Mouse (Mus musculus): ENCODE data around the gene Myrip. TPM values are rescaled to one million over a fixed set of nuclear protein-coding genes. Genes with fewer than 3 reads are reported as not detected.

Myrip gene
- polyA plus RNA-seq, 1 experiment from 2014 or later: 0.30 TPM

GRCm38 (mm10) chr9:120290375-120290774 lies 10.9 kb upstream of the Myrip start:
- Histone ChIP-seq H3K9ac (ENCODE audit: low read length) (no peak overlapping the region), H3K4me3 (replicated peaks; ENCODE audit: low read length) (no peak overlapping the region), H3K4me2 (ENCODE audit: low read depth, low read length) (no peak overlapping the region), H3K9me3 (replicated peaks; ENCODE audit: control insufficient read depth, low read length) (no peaks in the 10 kb centered on the region), H3K36me3 (ENCODE audit: control insufficient read depth, insufficient read depth, low read length) (no peaks in the 10 kb centered on the region), H3K27me3 (ENCODE audit: control insufficient read depth, insufficient read depth, low read length) (no peaks in the 10 kb centered on the region), H3K4me1 (ENCODE audit: control insufficient read depth, insufficient read depth, low read length) (no peaks in the 10 kb centered on the region), H3K27ac (ENCODE audit: low read length) (no peak overlapping the region)
- WGBS: 84% methylated on average over 2 of the region's 2 CpGs
- ATAC-seq (ENCODE audit: insufficient read depth, low FRiP score): no peak

- Histone ChIP-seq H3K4me3 (replicated peaks; ENCODE audit: low read length) (no peak overlapping the region), H3K36me3 (ENCODE audit: control insufficient read depth, insufficient read depth, low read length) (no peaks in the 10 kb centered on the region), H3K4me1 (ENCODE audit: control insufficient read depth, insufficient read depth, low read length) (no peaks in the 10 kb centered on the region), H3K4me2 (ENCODE audit: low read depth, low read length) (no peak overlapping the region), H3K9me3 (replicated peaks; ENCODE audit: control insufficient read depth, low read length) (no peaks in the 10 kb centered on the region), H3K27me3 (ENCODE audit: control insufficient read depth, insufficient read depth, low read length) (no peaks in the 10 kb centered on the region), H3K27ac (ENCODE audit: low read length) (no peak overlapping the region), H3K9ac (ENCODE audit: low read length) (no peak overlapping the region)
- ATAC-seq (ENCODE audit: insufficient read depth, low FRiP score): no peak
- 64% methylated on average over 5 of the region's 5 CpGs for WGBS
These were observed 8.8 kb upstream of the Myrip start for GRCm38 (mm10) chr9:120292488-120292887.

- Histone ChIP-seq H3K4me3 (replicated peaks; ENCODE audit: low read length) (no peak overlapping the region), H3K27me3 (ENCODE audit: control insufficient read depth, insufficient read depth, low read length) (no peaks in the 10 kb centered on the region), H3K36me3 (ENCODE audit: control insufficient read depth, insufficient read depth, low read length) (no peaks in the 10 kb centered on the region), H3K9me3 (replicated peaks; ENCODE audit: control insufficient read depth, low read length) (no peaks in the 10 kb centered on the region), H3K4me1 (ENCODE audit: control insufficient read depth, insufficient read depth, low read length) (no peaks in the 10 kb centered on the region), H3K9ac (ENCODE audit: low read length) (no peak overlapping the region), H3K27ac (ENCODE audit: low read length) (no peak overlapping the region), H3K4me2 (ENCODE audit: low read depth, low read length) (no peak overlapping the region)
- WGBS: 79% methylated on average over 5 of the region's 5 CpGs
- no peak for ATAC-seq (ENCODE audit: insufficient read depth, low FRiP score)
These were observed 5.8 kb upstream of the Myrip start for GRCm38 (mm10) chr9:120295527-120295926.

- H3K36me3 ChIP-seq (ENCODE audit: control insufficient read depth, insufficient read depth, low read length): no peaks in the 10 kb centered on the region
- no peak overlapping the region for H3K4me2 ChIP-seq (ENCODE audit: low read depth, low read length)
- 88% methylated on average over 1 of the region's 1 CpGs for WGBS
- no peak overlapping the region for H3K9ac ChIP-seq (ENCODE audit: low read length)
- H3K27ac ChIP-seq (ENCODE audit: low read length): no peak overlapping the region
- H3K4me3 ChIP-seq (replicated peaks; ENCODE audit: low read length): no peak overlapping the region
- no peaks in the 10 kb centered on the region for H3K9me3 ChIP-seq (replicated peaks; ENCODE audit: control insufficient read depth, low read length)
- ATAC-seq (ENCODE audit: insufficient read depth, low FRiP score): no peak
- no peaks in the 10 kb centered on the region for H3K4me1 ChIP-seq (ENCODE audit: control insufficient read depth, insufficient read depth, low read length)
- no peaks in the 10 kb centered on the region for H3K27me3 ChIP-seq (ENCODE audit: control insufficient read depth, insufficient read depth, low read length)
These were observed 4.4 kb upstream of the Myrip start for GRCm38 (mm10) chr9:120296938-120297337.

- no peak overlapping the region for H3K4me3 ChIP-seq (replicated peaks; ENCODE audit: low read length)
- ATAC-seq (ENCODE audit: insufficient read depth, low FRiP score): no peak
- H3K4me2 ChIP-seq (ENCODE audit: low read depth, low read length): no peak overlapping the region
- H3K36me3 ChIP-seq (ENCODE audit: control insufficient read depth, insufficient read depth, low read length): no peaks in the 10 kb centered on the region
- 51% methylated on average over 2 of the region's 2 CpGs for WGBS
- H3K9ac ChIP-seq (ENCODE audit: low read length): no peak overlapping the region
- H3K4me1 ChIP-seq (ENCODE audit: control insufficient read depth, insufficient read depth, low read length): peaks cover 9% of the 10 kb centered on the region
- H3K27me3 ChIP-seq (ENCODE audit: control insufficient read depth, insufficient read depth, low read length): peaks cover 18% of the 10 kb centered on the region
- no peaks in the 10 kb centered on the region for H3K9me3 ChIP-seq (replicated peaks; ENCODE audit: control insufficient read depth, low read length)
- H3K27ac ChIP-seq (ENCODE audit: low read length): no peak overlapping the region
These were observed 1.9 kb upstream of the Myrip start for GRCm38 (mm10) chr9:120299429-120299828.

- Histone ChIP-seq H3K36me3 (ENCODE audit: control insufficient read depth, insufficient read depth, low read length) (no peaks in the 10 kb centered on the region), H3K27me3 (ENCODE audit: control insufficient read depth, insufficient read depth, low read length) (peaks cover 36% of the 10 kb centered on the region), H3K27ac (ENCODE audit: low read length) (no peak overlapping the region), H3K4me3 (replicated peaks; ENCODE audit: low read length) (peak overlapping the region; percentile 55), H3K4me1 (ENCODE audit: control insufficient read depth, insufficient read depth, low read length) (peaks cover 9% of the 10 kb centered on the region), H3K9me3 (replicated peaks; ENCODE audit: control insufficient read depth, low read length) (no peaks in the 10 kb centered on the region), H3K4me2 (ENCODE audit: low read depth, low read length) (peak overlapping the region; percentile 94), H3K9ac (ENCODE audit: low read length) (no peak overlapping the region)
- no peak for ATAC-seq (ENCODE audit: insufficient read depth, low FRiP score)
- WGBS: 12% methylated on average over 19 of the region's 19 CpGs
These were observed 1.7 kb downstream of the Myrip start for GRCm38 (mm10) chr9:120302980-120303452.

- peak; percentile 80 for ATAC-seq (ENCODE audit: insufficient read depth, low FRiP score)
- no peaks in the 10 kb centered on the region for H3K36me3 ChIP-seq (ENCODE audit: control insufficient read depth, insufficient read depth, low read length)
- under 1% methylated on average over 72 of the region's 103 CpGs for WGBS
- H3K4me3 ChIP-seq (replicated peaks; ENCODE audit: low read length): peak overlapping the region; percentile 55
- peak overlapping the region; percentile 56 for H3K9ac ChIP-seq (ENCODE audit: low read length)
- peaks cover 9% of the 10 kb centered on the region for H3K4me1 ChIP-seq (ENCODE audit: control insufficient read depth, insufficient read depth, low read length)
- H3K27me3 ChIP-seq (ENCODE audit: control insufficient read depth, insufficient read depth, low read length): peaks cover 36% of the 10 kb centered on the region
- H3K4me2 ChIP-seq (ENCODE audit: low read depth, low read length): peak overlapping the region; percentile 94
- H3K27ac ChIP-seq (ENCODE audit: low read length): no peak overlapping the region
- H3K9me3 ChIP-seq (replicated peaks; ENCODE audit: control insufficient read depth, low read length): no peaks in the 10 kb centered on the region
These were observed 2.4 kb downstream of the Myrip start for GRCm38 (mm10) chr9:120303453-120304299.

- Histone ChIP-seq H3K9ac (ENCODE audit: low read length) (peak overlapping the region; percentile 56), H3K27me3 (ENCODE audit: control insufficient read depth, insufficient read depth, low read length) (peaks cover 36% of the 10 kb centered on the region)
These were observed 3.2 kb downstream of the Myrip start for GRCm38 (mm10) chr9:120304300-120305137.

GRCm38 (mm10) chr9:120315171-120315570 lies 13.9 kb downstream of the Myrip start:
- H3K4me1 ChIP-seq (ENCODE audit: control insufficient read depth, insufficient read depth, low read length): no peaks in the 10 kb centered on the region
- no peak for ATAC-seq (ENCODE audit: insufficient read depth, low FRiP score)
- H3K4me3 ChIP-seq (replicated peaks; ENCODE audit: low read length): no peak overlapping the region
- 66% methylated on average over 3 of the region's 3 CpGs for WGBS
- no peak overlapping the region for H3K27ac ChIP-seq (ENCODE audit: low read length)
- H3K4me2 ChIP-seq (ENCODE audit: low read depth, low read length): no peak overlapping the region
- H3K36me3 ChIP-seq (ENCODE audit: control insufficient read depth, insufficient read depth, low read length): no peaks in the 10 kb centered on the region
- no peaks in the 10 kb centered on the region for H3K27me3 ChIP-seq (ENCODE audit: control insufficient read depth, insufficient read depth, low read length)
- H3K9me3 ChIP-seq (replicated peaks; ENCODE audit: control insufficient read depth, low read length): no peaks in the 10 kb centered on the region
- H3K9ac ChIP-seq (ENCODE audit: low read length): no peak overlapping the region

More at GRCm38 (mm10) chr9:120304300-120305137, 3.2 kb downstream of the Myrip start:
- peaks cover 9% of the 10 kb centered on the region for H3K4me1 ChIP-seq (ENCODE audit: control insufficient read depth, insufficient read depth, low read length)
- no peak for ATAC-seq (ENCODE audit: insufficient read depth, low FRiP score)
- peak overlapping the region; percentile 94 for H3K4me2 ChIP-seq (ENCODE audit: low read depth, low read length)
- H3K27ac ChIP-seq (ENCODE audit: low read length): no peak overlapping the region
- no peaks in the 10 kb centered on the region for H3K9me3 ChIP-seq (replicated peaks; ENCODE audit: control insufficient read depth, low read length)
- WGBS: 3% methylated on average over 54 of the region's 54 CpGs
- H3K4me3 ChIP-seq (replicated peaks; ENCODE audit: low read length): peak overlapping the region; percentile 55
- no peaks in the 10 kb centered on the region for H3K36me3 ChIP-seq (ENCODE audit: control insufficient read depth, insufficient read depth, low read length)

All from stomach, embryonic 16.5 days (tissue).